Mouse (Mus musculus): Measurements from ENCODE around the gene Pitx2.

Pitx2 gene

DNA sequence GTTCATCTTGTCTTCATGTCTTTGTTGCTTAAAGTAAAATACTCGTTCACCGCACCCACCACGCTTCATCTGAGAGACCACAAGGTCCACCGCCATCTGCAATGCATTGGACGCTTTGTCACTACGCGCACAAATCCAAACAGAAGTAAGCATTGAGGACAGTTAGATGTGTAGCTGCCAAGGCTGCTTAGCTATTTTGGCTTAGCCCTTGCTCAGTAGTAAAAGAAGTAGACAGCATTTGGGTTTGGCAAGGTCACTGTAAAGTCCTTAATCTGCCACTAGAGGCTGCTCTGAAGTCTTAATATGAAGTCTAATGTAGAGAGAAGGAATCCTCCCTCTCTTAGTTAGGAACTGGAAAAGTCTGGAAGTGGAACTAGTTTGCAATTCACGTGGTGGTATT is 57.1 kb downstream of the Pitx2 start:
- peak; percentile 77 for ATAC-seq (ENCODE audit: low TSS enrichment)

DNA sequence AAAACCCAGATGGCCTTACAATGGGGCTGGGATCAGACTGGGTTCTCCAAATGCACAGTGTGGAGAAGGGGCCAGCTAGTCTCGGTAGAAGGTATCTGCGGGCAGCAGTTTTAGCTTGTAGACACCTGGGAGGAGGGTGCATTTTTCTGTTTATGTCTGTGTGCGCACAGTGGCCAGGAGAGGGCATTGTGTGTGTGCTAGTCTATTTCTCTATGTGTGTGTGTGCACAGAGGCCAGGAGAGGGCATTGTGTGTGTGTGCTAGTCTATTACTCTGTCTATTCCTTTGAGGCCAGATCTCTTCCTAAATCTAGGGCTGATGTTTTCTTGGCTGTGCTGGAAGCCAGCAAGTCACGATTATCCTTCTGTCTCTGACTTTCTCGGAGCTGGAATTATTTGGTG is 58.8 kb downstream of the Pitx2 start:
- ATAC-seq (ENCODE audit: low TSS enrichment), result no peak

Measured in frontal cortex, adult (tissue).